Mouse (Mus musculus) C2C12 (cell line): ENCODE measurements around the gene Tesc. TPM values are rescaled to one million over a fixed set of nuclear protein-coding genes. Genes with fewer than 3 reads are reported as not detected.

Experiments
- H3K27me3 ChIP-seq: one replicate; pipeline ENCODE4 v1.6.1; 2011; ENCODE audit not compliant: control insufficient read depth, insufficient read depth, insufficient read length
- H3K36me3 ChIP-seq: one replicate; pipeline ENCODE4 v1.6.1; 2011; ENCODE audit not compliant: control insufficient read depth, insufficient read depth
- H3K4me3 ChIP-seq: one replicate; pipeline ENCODE4 v1.5.1; 2011; ENCODE audit warnings: mild to moderate bottlenecking, control low read depth; ENCODE audit not compliant: poor library complexity, insufficient read depth, severe bottlenecking
- H3K79me2 ChIP-seq: one replicate; pipeline ENCODE4 v1.6.1; 2011; ENCODE audit not compliant: control insufficient read depth, insufficient read depth
- H3K79me3 ChIP-seq: one replicate; pipeline ENCODE4 v1.6.1; 2011; ENCODE audit warnings: low read depth, control low read depth
- H3ac ChIP-seq: one replicate; pipeline ENCODE3; 2011; ENCODE audit warnings: low read depth; ENCODE audit not compliant: control insufficient read depth, insufficient read length
- CEBPB ChIP-seq: IDR thresholded peaks from one replicate; pipeline ENCODE4 v1.6.1; 2011; ENCODE audit warnings: low read depth, mild to moderate bottlenecking, control low read depth, moderate library complexity
- CTCF ChIP-seq: IDR thresholded peaks from one replicate; pipeline ENCODE4 v1.5.1; 2011; ENCODE audit not compliant: control insufficient read depth, insufficient read depth, insufficient read length
- FOSL1 ChIP-seq: IDR thresholded peaks from one replicate; pipeline ENCODE4 v1.8.0; 2011; ENCODE audit warnings: mild to moderate bottlenecking, low read length; ENCODE audit not compliant: poor library complexity, insufficient read depth, severe bottlenecking
- MAX ChIP-seq: IDR thresholded peaks from one replicate; pipeline ENCODE4 v1.6.1; 2011; ENCODE audit warnings: mild to moderate bottlenecking, control low read depth
- MYOD1 ChIP-seq: IDR thresholded peaks from one replicate; pipeline ENCODE4 v1.6.1; 2011; ENCODE audit warnings: low read depth; ENCODE audit not compliant: control insufficient read depth, insufficient read length
- MYOG ChIP-seq: IDR thresholded peaks from one replicate; pipeline ENCODE4 v1.6.1; 2011; ENCODE audit not compliant: control insufficient read depth, insufficient read length; ENCODE audit errors: extremely low read depth
- USF1 ChIP-seq: IDR thresholded peaks from one replicate; pipeline ENCODE4 v1.6.1; 2011; ENCODE audit warnings: low read depth, mild to moderate bottlenecking, control low read depth, moderate library complexity
- polyA plus RNA-seq: library from polyadenylated mRNA; unstranded; fragments of >200 nt; fragmentation: generic; extraction: Trizol; gene quantifications from one replicate; pipeline ENCODE4 v1.2.1, GENCODE M21; 2012; ENCODE audit warnings: missing spikeins

Gene Tesc
- polyA plus RNA-seq, 1 experiment: 0.06 TPM

DNA sequence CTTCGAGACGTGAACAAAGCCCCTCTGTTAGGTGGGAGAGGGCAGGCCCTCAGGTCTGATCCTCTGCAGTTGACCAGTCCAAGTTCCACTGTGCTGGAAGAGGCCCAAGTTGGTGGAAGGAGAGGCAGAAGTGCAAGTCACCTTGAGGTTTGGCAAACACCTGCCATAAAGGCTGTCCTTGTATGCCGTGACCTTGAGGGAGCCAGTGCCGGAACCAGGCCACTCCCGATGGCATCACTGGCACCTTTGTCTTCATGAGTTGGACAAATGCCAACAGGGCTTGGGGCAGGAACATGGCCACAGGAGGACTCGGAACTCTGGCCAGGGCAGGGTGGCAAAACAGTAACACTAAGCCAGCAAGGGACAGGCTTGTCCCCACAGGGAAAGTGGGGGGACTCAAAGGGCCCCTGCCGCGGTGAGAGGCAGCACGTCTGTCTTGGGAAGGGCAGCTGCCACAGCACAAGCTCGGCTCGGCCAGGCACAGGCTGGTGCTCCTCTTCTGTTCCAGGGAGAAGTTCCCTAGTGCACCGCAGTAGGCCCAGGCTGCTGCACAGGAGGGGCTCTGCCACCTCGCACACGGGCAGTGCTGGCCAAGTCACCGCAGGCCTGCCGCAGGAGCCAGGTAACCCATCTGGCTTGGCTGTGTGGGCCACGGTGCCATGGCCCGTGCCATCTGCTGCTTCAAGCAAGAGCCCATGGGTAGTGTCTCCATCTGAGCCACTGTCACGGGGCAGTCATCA, 38.1 kb downstream of the Tesc start:
- no peaks in the 10 kb centered on the region for H3K79me2 ChIP-seq
- TF ChIP-seq CEBPB (no peak), FOSL1 (no peak), MYOG (no peak), USF1 (no peak)
- H3K27me3 ChIP-seq: no peaks in the 10 kb centered on the region
- no peaks in the 10 kb centered on the region for H3K79me3 ChIP-seq
- H3ac ChIP-seq: no peak overlapping the region
- H3K4me3 ChIP-seq: no peak overlapping the region
- peaks cover 12% of the 10 kb centered on the region for H3K36me3 ChIP-seq

DNA sequence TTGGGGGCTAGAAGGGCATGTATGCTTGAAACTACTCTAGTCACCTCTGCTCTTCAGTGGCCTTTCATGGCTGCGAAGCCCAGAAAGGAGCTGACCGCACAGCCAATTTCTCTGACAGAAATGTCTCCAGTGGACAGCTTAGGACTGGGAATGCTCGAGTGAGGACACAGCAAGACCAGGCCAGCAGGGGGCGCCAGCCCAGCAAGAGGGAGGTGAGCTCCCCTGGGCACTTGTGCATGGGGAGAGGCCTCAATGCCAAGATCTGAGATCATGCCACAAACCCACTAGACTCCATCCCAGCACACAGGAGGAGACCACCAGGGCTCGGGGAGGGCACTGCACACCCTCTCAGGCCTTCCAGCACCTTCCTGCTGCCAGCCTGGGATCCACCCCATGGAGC, 39.3 kb downstream of the Tesc start:
- no peak for TF ChIP-seq MYOG
- TF ChIP-seq CTCF: peak; percentile 74
- TF ChIP-seq MYOD1: no peak
- TF ChIP-seq MAX: no peak
- Histone ChIP-seq H3K79me2 (no peaks in the 10 kb centered on the region), H3K27me3 (no peaks in the 10 kb centered on the region), H3ac (no peak overlapping the region), H3K36me3 (peaks cover 12% of the 10 kb centered on the region), H3K4me3 (no peak overlapping the region), H3K79me3 (no peaks in the 10 kb centered on the region)

DNA sequence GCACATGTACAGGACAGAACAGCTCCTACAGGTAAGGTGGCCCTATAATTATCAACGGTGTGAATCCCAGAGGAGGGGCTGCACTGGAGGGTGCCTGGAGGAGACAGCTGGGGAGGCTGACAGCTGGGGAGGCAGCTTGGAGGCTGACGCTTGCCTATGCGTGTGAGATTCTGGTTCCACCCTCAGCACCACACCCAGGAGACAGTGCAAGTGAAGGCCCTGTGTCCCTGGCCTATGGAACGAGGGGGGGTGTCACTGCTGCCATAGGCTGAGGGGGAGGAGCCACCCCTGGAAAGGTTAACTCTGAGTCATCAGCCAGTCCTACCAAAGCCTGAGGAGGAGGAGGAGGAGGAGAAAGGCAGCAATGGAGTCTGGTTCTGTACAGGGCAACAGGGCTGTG, 40.0 kb downstream of the Tesc start:
- Histone ChIP-seq H3ac (no peak overlapping the region), H3K79me3 (no peaks in the 10 kb centered on the region), H3K36me3 (peaks cover 12% of the 10 kb centered on the region), H3K27me3 (no peaks in the 10 kb centered on the region), H3K79me2 (no peaks in the 10 kb centered on the region), H3K4me3 (no peak overlapping the region)
- no peak for TF ChIP-seq MYOD1

DNA sequence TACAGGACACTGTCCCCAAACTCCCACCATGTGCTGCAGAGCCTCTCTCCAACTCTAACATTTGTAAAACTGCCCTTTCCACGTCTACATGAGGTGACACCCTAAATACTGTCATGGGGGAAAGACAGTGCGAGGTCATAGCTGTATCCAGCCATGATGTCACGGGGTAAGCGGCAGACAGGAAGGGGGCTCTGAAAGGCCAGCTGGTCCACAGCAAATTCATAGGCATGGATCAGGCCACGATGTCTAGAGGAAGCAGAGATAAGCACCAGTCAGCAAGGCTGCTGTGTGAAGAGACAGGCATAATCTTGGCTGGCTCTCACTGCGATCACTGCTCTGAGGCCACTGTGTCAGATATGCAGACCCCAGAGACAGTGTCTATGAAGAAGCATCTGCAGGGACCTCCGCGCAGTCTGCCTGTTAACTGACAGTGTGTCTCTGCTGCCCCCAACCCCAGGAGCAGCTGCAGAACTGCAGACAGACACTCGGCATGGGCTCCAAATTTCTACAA, 40.5 kb downstream of the Tesc start:
- Histone ChIP-seq H3ac (no peak overlapping the region), H3K4me3 (no peak overlapping the region), H3K27me3 (no peaks in the 10 kb centered on the region), H3K36me3 (peaks cover 12% of the 10 kb centered on the region), H3K79me3 (no peaks in the 10 kb centered on the region), H3K79me2 (no peaks in the 10 kb centered on the region)
- TF ChIP-seq USF1 (no peak), FOSL1 (no peak), MAX (no peak), MYOG (no peak), CTCF (no peak), MYOD1 (no peak), CEBPB (no peak)

DNA sequence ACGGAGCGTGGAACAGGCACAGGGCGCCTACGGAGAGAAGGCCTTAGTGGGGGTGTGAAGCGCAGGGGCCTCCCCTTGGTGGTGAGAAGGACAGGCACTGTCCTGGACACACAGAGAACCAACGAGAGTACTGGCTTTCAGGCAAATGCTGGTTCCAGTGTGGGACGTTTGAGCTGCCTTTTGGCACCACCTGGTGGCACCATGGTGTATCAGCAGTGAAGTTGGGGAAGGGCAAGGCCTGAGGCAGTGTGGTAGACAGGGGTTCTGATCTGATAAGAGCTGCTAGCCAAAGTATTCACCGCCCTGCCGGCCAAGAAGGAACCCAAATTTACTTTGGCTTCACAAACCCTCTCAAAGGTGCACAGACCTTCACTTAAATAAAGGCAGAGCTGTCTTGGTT, 41.8 kb downstream of the Tesc start:
- Histone ChIP-seq H3K27me3 (no peaks in the 10 kb centered on the region), H3K4me3 (no peak overlapping the region), H3K79me2 (no peaks in the 10 kb centered on the region), H3K36me3 (peaks cover 12% of the 10 kb centered on the region), H3ac (no peak overlapping the region), H3K79me3 (no peaks in the 10 kb centered on the region)
- TF ChIP-seq CTCF: peak; percentile 91
- no peak for TF ChIP-seq MYOG

DNA sequence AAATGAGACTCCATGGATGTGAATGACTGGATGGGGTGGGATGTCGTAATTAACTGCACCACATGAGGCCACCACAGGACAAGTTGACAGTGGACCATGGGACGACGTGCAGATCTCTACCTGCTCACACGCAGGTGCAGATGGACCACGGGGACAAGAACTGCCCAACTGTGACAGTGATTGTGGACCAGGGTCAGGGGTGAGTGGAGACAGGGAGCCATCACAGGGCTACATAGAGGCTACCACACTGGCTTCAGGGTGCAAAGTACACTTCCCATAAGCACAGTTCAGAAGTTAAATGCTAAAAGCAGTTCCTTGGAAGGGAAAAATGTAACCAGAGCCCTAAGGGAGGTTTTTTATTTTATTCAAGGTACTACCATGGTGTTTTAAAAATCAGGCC, 44.2 kb downstream of the Tesc start:
- Histone ChIP-seq H3K79me3 (no peaks in the 10 kb centered on the region), H3ac (no peak overlapping the region), H3K4me3 (no peak overlapping the region), H3K79me2 (no peaks in the 10 kb centered on the region), H3K36me3 (peaks cover 32% of the 10 kb centered on the region), H3K27me3 (no peaks in the 10 kb centered on the region)
- TF ChIP-seq MYOD1 (no peak), CEBPB (no peak), MYOG (no peak), USF1 (no peak), CTCF (no peak), MAX (no peak), FOSL1 (no peak)
